Mouse (Mus musculus) left cerebral cortex, postnatal 4 days (tissue): ENCODE data around the gene Efcab8. TPM values are rescaled to one million over a fixed set of nuclear protein-coding genes. Genes with fewer than 3 reads are reported as not detected.
"Not testable (repeated sequence)": the region's sequence is repeated elsewhere in the genome, so short reads cannot be mapped to it uniquely, and the experiment has no call there.

Experiments
- DNase-seq: peaks from one replicate; pipeline ENCODE4 v3.0.0-alpha.2; 2022
- intact Hi-C: fragments of 180-260 bp; cut with DNase I; formaldehyde crosslinking; loops from one replicate; pipeline ENCODE4 v1.15.1; 2025
- total RNA-seq, 2 experiments: library from RNA; stranded (reverse); gene quantifications; 2 replicates each; pipeline ENCODE4 v1.2.3; 2021

The Efcab8 gene
- total RNA-seq, result under 1 TPM; 0.32 to 0.60 TPM

- no peak for DNase-seq
- intact Hi-C loops, result no loop called here
Observed at GRCm38 (mm10) chr2:153779394-153779981, at the start of gene Efcab8. Gene Efcab8 (plus strand): TSS chr2:153779931.

GRCm38 (mm10) chr2:153734033-153734432, 45.7 kb upstream of the Efcab8 start:
- intact Hi-C loops, result no loop called here
- no peak for DNase-seq

- intact Hi-C loops, result no loop called here
- peak; percentile 100 for DNase-seq
Observed at GRCm38 (mm10) chr2:153740500-153741436, 39.0 kb upstream of the Efcab8 start, which contains the start of gene Mapre1. Gene Mapre1 (plus strand): TSS chr2:153741274.

- DNase-seq, result peak; percentile 89
- intact Hi-C loops, result no loop called here
Observed at GRCm38 (mm10) chr2:153741437-153742065, 38.2 kb upstream of the Efcab8 start.

- no peak for DNase-seq
- intact Hi-C loops, result no loop called here
Observed at GRCm38 (mm10) chr2:153747994-153748393, 31.7 kb upstream of the Efcab8 start.

- intact Hi-C loops, result no loop called here
- no peak for DNase-seq
Observed at GRCm38 (mm10) chr2:153750363-153750762, 29.4 kb upstream of the Efcab8 start.

DNA sequence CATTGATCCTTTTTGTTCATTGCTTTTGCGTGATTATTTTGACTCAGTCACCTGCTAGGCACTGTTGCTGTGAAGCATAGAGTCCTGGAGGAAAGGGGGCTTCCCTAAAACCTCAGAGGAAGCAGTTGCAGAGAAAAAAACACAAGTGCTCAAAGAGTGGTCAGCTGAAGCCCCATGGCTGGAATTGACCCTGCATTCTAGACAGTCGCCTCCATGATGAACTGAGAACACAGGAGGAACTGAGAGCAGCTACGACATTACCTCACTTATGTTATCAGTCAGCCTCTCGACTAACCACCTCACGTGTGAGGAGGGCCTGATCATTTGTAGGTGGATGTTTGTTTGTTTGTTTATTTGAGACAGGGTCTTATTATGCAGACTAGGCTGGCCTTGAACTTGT, 17.6 kb upstream of the Efcab8 start:
- intact Hi-C loops, result no loop called here
- DNase-seq, result no peak

GRCm38 (mm10) chr2:153767484-153767883, 12.2 kb upstream of the Efcab8 start:
- DNase-seq, result no peak
- intact Hi-C loops, result no loop called here

DNA sequence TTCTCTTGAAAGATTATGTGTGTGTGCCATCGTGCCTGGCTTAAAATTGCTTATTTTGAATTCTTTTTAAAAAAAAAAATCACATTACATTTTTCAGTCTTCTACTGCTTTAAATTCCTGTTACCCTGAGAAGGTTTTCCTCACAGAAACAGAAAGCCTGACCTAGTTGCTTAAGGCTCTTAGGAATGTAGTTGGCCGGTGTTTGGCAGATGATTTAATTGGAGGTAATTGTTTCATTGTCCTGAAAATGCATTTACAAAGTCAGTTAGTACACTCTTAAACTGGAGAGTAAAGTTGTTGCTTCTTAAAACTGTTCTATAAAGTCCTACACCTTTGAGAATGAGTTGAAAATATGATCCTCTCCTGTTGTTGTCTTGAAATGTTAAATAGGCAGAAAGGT, 10.8 kb upstream of the Efcab8 start:
- intact Hi-C loops, result no loop called here
- DNase-seq, result no peak

DNA sequence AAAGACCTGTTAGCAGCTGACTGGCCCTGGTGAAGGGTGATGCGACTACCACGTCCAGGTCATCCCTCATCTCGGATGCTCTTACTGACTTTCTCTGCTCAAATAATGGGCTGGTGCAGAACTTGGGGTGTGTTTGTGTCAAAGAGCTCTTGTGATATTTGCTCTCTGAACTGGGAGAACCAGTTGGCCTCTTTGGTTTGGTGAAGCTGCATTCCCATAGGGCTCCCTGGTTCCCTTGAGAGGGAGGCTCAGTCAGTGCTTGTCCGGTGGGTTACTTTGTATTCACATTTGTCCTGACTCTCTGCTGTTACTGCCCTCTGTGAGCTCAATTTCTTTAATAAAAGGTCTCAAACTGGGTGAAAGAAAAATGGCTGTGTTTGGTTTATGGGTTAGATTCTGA, 6.8 kb upstream of the Efcab8 start:
- DNase-seq, result no peak
- intact Hi-C loops, result no loop called here

- intact Hi-C loops, result no loop called here
- DNase-seq, result no peak
Observed at GRCm38 (mm10) chr2:153775472-153775871, 4.3 kb upstream of the Efcab8 start.

DNA sequence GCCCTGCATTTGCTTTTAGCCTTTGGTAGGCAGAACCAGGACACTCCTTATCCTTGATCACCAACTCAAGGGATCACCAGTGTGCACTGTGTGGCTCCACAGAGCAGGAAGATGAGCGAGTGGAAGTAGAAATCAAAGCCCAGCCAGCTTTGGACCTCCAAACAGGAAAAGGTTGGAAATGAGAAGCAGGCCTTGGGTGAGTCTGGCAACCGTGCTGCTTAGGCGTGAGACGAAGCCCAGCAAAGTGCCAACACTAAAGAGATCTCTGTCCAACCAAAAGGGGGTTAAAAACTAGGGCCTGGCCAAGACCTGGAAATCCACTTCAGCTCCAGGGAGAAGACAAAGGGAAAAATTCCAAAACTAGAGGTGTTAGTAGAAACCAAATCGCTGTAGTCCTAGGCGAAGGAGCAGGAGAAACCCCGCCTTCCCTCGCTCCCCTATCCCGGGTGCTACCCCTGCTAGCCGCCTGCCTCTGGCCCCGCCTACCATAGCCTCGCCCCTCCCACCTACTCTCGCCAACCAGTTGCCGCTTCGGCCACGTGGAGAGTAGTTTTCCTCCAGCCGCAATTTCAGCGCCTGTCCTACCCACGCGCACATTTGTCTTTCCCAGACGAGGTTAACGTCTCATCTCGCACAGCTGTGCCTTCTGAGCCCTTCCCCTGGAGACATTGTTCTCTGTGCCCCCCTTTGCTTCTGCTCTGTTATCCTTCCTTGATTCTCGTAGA, 931 bp upstream of the Efcab8 start:
- intact Hi-C loops, result no loop called here
- DNase-seq, result peak; percentile 61

GRCm38 (mm10) chr2:153781181-153781580, 1.4 kb downstream of the Efcab8 start:
- intact Hi-C loops, result no loop called here
- DNase-seq, result no peak

GRCm38 (mm10) chr2:153784668-153785067, 4.9 kb downstream of the Efcab8 start:
- intact Hi-C loops, result no loop called here
- DNase-seq, result peak; percentile 20

DNA sequence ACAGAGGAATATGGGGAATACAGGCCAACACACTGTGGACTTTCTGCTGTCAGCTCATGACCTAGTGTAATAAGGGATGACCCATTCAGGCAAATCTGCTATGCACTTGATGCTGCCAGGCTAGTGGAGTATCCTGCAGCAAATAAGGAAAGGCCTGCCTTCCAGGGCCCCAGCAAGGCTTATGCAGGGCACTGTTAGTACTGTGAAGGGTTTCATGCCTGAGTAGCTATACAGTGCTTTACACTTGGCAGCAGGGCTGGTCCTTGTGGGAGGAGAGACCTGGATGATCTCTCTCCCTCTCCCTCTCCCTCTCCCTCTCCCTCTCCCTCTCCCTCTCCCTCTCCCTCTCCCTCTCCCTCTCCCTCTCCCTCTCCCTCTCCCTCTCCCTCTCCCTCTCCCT, 13.6 kb downstream of the Efcab8 start:
- intact Hi-C loops, result no loop called here
- DNase-seq, result no peak

GRCm38 (mm10) chr2:153795090-153795489, 15.4 kb downstream of the Efcab8 start:
- intact Hi-C loops, result no loop called here
- DNase-seq, result peak; percentile 38

DNA sequence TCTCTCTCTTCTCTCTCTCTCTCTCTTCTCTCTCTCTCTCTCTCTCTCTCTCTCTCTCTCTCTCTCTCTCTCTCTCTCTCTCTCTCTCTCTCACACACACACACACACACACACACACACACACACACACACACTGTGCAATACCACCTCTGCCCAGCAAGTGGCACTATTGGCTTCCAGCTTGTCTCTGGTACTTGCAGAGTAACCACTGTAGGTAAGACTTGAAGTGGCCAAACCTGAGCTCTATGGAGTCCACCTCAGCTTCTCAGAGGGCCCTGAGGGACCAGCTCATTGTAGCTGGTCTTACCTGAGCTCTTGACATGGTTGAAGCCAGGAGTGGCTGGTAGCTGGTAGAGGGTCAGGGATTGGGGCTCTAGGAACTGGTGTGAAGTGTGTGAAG, 27.7 kb downstream of the Efcab8 start:
- DNase-seq, result peak; percentile 67
- intact Hi-C loops, result not testable (repeated sequence)

DNA sequence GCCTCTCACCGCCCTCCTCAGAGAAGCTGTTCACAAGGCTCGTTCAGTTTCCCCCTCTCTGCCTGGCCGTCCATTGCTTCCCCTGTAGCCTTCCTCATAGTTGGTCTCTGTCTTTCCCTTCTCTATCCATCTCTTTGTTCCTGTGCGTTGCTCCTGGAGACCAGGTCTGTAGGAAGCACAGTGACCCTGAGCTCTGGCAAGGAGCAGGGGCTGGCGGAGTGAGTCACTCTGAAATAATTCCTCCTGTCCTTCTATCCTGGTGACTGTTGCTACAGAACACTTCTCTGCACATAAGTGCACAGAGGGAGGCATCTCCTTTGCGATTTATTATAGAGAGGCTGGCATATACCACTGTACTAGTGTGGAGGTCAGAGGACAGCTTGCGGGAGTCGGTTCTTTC, 28.4 kb downstream of the Efcab8 start:
- intact Hi-C loops, result no loop called here
- DNase-seq, result no peak

DNA sequence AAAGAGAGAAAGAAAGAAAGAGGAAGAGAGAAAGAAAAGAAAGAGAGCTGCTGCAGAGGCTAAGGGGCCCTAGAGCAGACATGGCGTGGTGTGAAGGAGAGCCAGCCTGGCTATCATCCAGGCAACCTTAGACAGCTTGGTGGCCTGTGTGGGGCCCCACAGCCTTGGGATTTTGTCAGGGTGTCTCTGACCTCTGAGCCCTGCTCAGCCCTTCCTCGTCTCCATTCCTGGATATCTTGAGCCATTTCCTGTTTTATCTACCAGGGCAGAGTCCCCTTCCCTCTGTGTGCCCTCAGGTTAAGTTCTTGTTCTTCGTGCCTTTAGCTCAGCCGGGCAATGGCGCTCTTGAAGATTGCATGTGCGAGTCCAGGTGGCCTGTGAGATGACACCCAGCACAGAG, 29.1 kb downstream of the Efcab8 start:
- intact Hi-C loops, result no loop called here
- DNase-seq, result no peak

- intact Hi-C loops, result no loop called here
- no peak for DNase-seq
Observed at GRCm38 (mm10) chr2:153809921-153810320, 30.2 kb downstream of the Efcab8 start.

DNA sequence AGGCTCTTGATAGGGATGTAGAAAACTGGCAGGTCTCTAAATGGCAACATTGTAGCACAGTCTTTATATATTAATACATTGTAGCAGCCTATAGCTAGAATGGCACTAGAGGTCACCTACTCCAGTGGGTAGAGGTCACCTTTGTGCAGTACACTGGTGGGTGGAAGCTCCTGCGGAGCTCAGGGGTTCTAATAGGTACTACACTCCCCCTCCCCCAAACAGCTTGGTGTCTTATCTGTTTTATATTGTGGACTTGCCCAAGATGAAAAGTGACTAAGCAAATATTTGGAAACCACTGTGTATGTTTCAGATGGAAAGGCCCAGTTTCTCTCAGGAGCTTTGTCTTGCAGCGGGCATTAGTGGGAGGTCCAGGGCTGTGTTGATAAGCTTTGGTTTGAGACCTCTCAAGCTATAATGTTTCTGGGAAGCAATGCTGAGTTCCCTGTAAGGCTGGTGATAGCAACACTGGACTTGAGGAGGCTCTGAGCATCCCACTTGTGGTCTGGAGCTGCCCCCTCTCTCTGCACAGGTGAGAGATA, 42.3 kb downstream of the Efcab8 start:
- DNase-seq, result no peak
- intact Hi-C loops, result no loop called here
